Mouse (Mus musculus): ENCODE results near the gene Ccdc194.

GRCm38 (mm10) chr8:71526272-71526671, 761 bp upstream of the Ccdc194 start:
- no peak for TF ChIP-seq CTCF (IDR thresholded peaks at IDR 0.05)
- no peak for TF ChIP-seq POLR2A (IDR thresholded peaks at IDR 0.05; ENCODE audit: insufficient read depth, low read depth, low read length)
- no peak for TF ChIP-seq EP300 (IDR thresholded peaks at IDR 0.05; ENCODE audit: insufficient read depth, low read depth, low read length)

Measured in heart, adult 2 months (tissue).